Mouse (Mus musculus): ENCODE measurements at regions not wholly inside any gene's neighbourhood (a gene's known extent, or its start where the extent isn't known, plus 50 kb on each side); places are given as distances from the start of the nearest gene placed in this dataset.

DNA sequence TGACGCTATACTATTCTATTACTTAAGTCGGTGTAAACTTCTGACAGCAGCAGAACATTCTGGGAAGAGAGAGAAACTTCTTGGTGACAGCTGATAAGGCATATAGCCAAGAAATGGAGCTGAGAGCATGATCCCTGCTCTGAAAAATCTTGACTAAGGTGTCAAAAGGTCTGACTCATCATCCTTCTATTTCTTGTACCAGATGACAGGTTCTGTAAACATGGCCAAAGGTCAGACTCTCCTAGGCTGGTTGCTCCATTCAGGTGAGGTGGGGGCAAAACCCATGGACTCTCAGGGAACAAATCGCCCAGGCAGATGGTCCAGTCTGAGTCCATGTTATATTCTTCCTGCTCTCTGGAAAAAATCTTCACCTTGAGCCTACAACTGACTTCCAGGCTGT is 283.5 kb downstream of the Lmo7 start:
- TF ChIP-seq POLR2A (IDR thresholded peaks at IDR 0.05; ENCODE audit: borderline replicate concordance, insufficient read depth, low read length) (no peak), CTCF (IDR thresholded peaks at IDR 0.05; ENCODE audit: borderline replicate concordance, insufficient read depth, low read depth, low read length) (no peak)

All from cerebellum, adult 2 months (tissue).